Mouse (Mus musculus) intestine, embryonic 15.5 days (tissue): ENCODE data around the gene Plscr5. TPM values are rescaled to one million over a fixed set of nuclear protein-coding genes. Genes with fewer than 3 reads are reported as not detected.

Experiments
- ATAC-seq: fragments of 200-750 bp; cut with Nextera tagmentation; 2 replicates; pipeline ENCODE4 v1.8.0; 2017; ENCODE audit warnings: moderate TSS enrichment, moderate library complexity
- H3K27ac ChIP-seq: fragments of 300-500 bp; sonication (generic); 2 replicates; pipeline ENCODE4 v1.5.1; 2015; ENCODE audit warnings: mild to moderate bottlenecking, inconsistent platforms
- H3K27me3 ChIP-seq: fragments of 300-500 bp; sonication (generic); replicated peaks from 2 replicates; pipeline ENCODE4 v1.6.1; 2015; ENCODE audit warnings: inconsistent platforms
- H3K36me3 ChIP-seq: fragments of 300-500 bp; sonication (generic); 2 replicates; pipeline ENCODE4 v1.6.1; 2015; ENCODE audit warnings: inconsistent platforms
- H3K4me1 ChIP-seq: fragments of 300-500 bp; sonication (generic); replicated peaks from 2 replicates; pipeline ENCODE4 v1.6.1; 2015; ENCODE audit warnings: inconsistent platforms
- H3K4me2 ChIP-seq: fragments of 300-500 bp; sonication (generic); replicated peaks from 2 replicates; pipeline ENCODE4 v1.6.1; 2015; ENCODE audit warnings: mild to moderate bottlenecking, inconsistent platforms
- H3K4me3 ChIP-seq: fragments of 300-500 bp; sonication (generic); replicated peaks from 2 replicates; pipeline ENCODE4 v1.5.1; 2015; ENCODE audit warnings: inconsistent platforms
- H3K9ac ChIP-seq: fragments of 300-500 bp; sonication (generic); 2 replicates; pipeline ENCODE4 v1.6.1; 2015; ENCODE audit warnings: inconsistent platforms
- H3K9me3 ChIP-seq: fragments of 300-500 bp; sonication (generic); 2 replicates; pipeline ENCODE4 v1.6.1; 2016; ENCODE audit warnings: inconsistent platforms
- WGBS: fragments of 180-500 bp; shearing (Covaris S2); methylation state at CpG from one replicate; pipeline ENCODE4 v1.1.7; 2015; 5-methylcytosine and 5-hydroxymethylcytosine counted together
- polyA plus RNA-seq: library from polyadenylated mRNA; unstranded; fragments of >200 nt; fragmentation: Nextera tagmentation; extraction: Ambion mirVana; gene quantifications from 2 replicates; pipeline ENCODE4 v1.2.1, GENCODE M21; 2015

The Plscr5 gene
- polyA plus RNA-seq, 1 experiment from 2014 or later = not detected

- no peak overlapping the region for H3K4me2 ChIP-seq
- ATAC-seq = peak; percentile 67
- no peaks in the 10 kb centered on the region for H3K9me3 ChIP-seq
- WGBS = 70% methylated on average over 11 of the region's 11 CpGs
- no peak overlapping the region for H3K9ac ChIP-seq
- H3K27ac ChIP-seq = peak overlapping the region; percentile 27; the same call in 1 of the 2 replicates
- no peaks in the 10 kb centered on the region for H3K4me1 ChIP-seq
- no peaks in the 10 kb centered on the region for H3K27me3 ChIP-seq
- no peaks in the 10 kb centered on the region for H3K36me3 ChIP-seq
- no peak overlapping the region for H3K4me3 ChIP-seq
Observed at GRCm38 (mm10) chr9:92234901-92235458, 42.2 kb downstream of the Plscr5 start.

- no peak overlapping the region for H3K4me3 ChIP-seq
- no peak overlapping the region for H3K9ac ChIP-seq
- no peak overlapping the region for H3K4me2 ChIP-seq
- no peaks in the 10 kb centered on the region for H3K9me3 ChIP-seq
- H3K36me3 ChIP-seq = no peaks in the 10 kb centered on the region
- H3K27ac ChIP-seq = no peak overlapping the region
- no peak for ATAC-seq
- H3K27me3 ChIP-seq = no peaks in the 10 kb centered on the region
- no peaks in the 10 kb centered on the region for H3K4me1 ChIP-seq
- WGBS = 77% methylated on average over 7 of the region's 7 CpGs
Observed at GRCm38 (mm10) chr9:92248773-92249446, 56.2 kb downstream of the Plscr5 start.

- peak within 1 kb of the TSS; percentile 74 for H3K4me2 ChIP-seq
- peak within 1 kb of the TSS; percentile 68 for H3K9ac ChIP-seq
- H3K4me1 ChIP-seq = no peaks in the 10 kb centered on the region
- peak within 1 kb of the TSS; percentile 97 for H3K27ac ChIP-seq
- H3K4me3 ChIP-seq = peak within 1 kb of the TSS; percentile 62
- 39% methylated on average over 7 of the region's 7 CpGs for WGBS
- no peaks in the 10 kb centered on the region for H3K27me3 ChIP-seq
- peak; percentile 6; the same call in 1 of the 2 replicates for ATAC-seq
- no peaks in the 10 kb centered on the region for H3K9me3 ChIP-seq
- no peaks in the 10 kb centered on the region for H3K36me3 ChIP-seq
Observed at GRCm38 (mm10) chr9:92249447-92249852, 56.7 kb downstream of the Plscr5 start, which contains the start of gene Plscr1. Gene Plscr1, plus strand, starts transcription at chr9:92249750.

- Histone ChIP-seq H3K4me1 (0 out of 2 replicates have a peak, but pooled peaks cover 3% of the 10 kb centered on the region), H3K9ac (peak overlapping the region; percentile 68), H3K9me3 (no peaks in the 10 kb centered on the region), H3K36me3 (no peaks in the 10 kb centered on the region), H3K27me3 (no peaks in the 10 kb centered on the region), H3K4me2 (peak overlapping the region; percentile 74), H3K4me3 (peak overlapping the region; percentile 62), H3K27ac (peak overlapping the region; percentile 97)
- peak; percentile 98 for ATAC-seq
- WGBS = under 1% methylated on average over 40 of the region's 40 CpGs
Observed at GRCm38 (mm10) chr9:92249987-92250772, 57.4 kb downstream of the Plscr5 start.

GRCm38 (mm10) chr9:92252718-92253117, 60.0 kb downstream of the Plscr5 start:
- H3K27me3 ChIP-seq = no peaks in the 10 kb centered on the region
- no peaks in the 10 kb centered on the region for H3K36me3 ChIP-seq
- WGBS = 81% methylated on average over 5 of the region's 5 CpGs
- no peak overlapping the region for H3K9ac ChIP-seq
- no peaks in the 10 kb centered on the region for H3K9me3 ChIP-seq
- H3K4me2 ChIP-seq = no peak overlapping the region
- no peak overlapping the region for H3K4me3 ChIP-seq
- H3K4me1 ChIP-seq = 0 out of 2 replicates have a peak, but pooled peaks cover 3% of the 10 kb centered on the region
- ATAC-seq = no peak
- H3K27ac ChIP-seq = no peak overlapping the region

GRCm38 (mm10) chr9:92253585-92254321, 61.0 kb downstream of the Plscr5 start:
- H3K27me3 ChIP-seq = no peaks in the 10 kb centered on the region
- ATAC-seq = no peak
- H3K36me3 ChIP-seq = no peaks in the 10 kb centered on the region
- no peaks in the 10 kb centered on the region for H3K9me3 ChIP-seq
- no peak overlapping the region for H3K4me3 ChIP-seq
- H3K4me2 ChIP-seq = no peak overlapping the region
- 86% methylated on average over 10 of the region's 10 CpGs for WGBS
- no peak overlapping the region for H3K9ac ChIP-seq
- no peak overlapping the region for H3K27ac ChIP-seq
- H3K4me1 ChIP-seq = 0 out of 2 replicates have a peak, but pooled peaks cover 3% of the 10 kb centered on the region

Other genes with a start within 250 kb of the Plscr5 start
- 95.1 and 108 TPM in 2 replicates for gene Plscr1, start 56.8 kb downstream of the Plscr5 start, polyA plus RNA-seq
- 1.3 TPM in 2 replicates for gene Plscr2, start 82.7 kb downstream of the Plscr5 start, polyA plus RNA-seq
- gene 1700057G04Rik, start 116.4 kb downstream of the Plscr5 start, polyA plus RNA-seq = not detected in 2 replicates